Mouse (Mus musculus): ENCODE data around the gene Inpp5d.

Gene Inpp5d

GRCm38 (mm10) chr1:87620211-87620668, at the start of gene Inpp5d:
Inpp5d (plus strand) TSS chr1:87620312.
- DNase-seq (ENCODE audit: low spot score): no peak

GRCm38 (mm10) chr1:87573261-87573660, 46.9 kb upstream of the Inpp5d start:
- no peak for DNase-seq (ENCODE audit: low spot score)

GRCm38 (mm10) chr1:87573800-87574215, 46.3 kb upstream of the Inpp5d start, which contains the start of gene Ngef:
Ngef (minus strand) TSS chr1:87573870.
- DNase-seq (ENCODE audit: low spot score): no peak

- no peak for DNase-seq (ENCODE audit: low spot score)
Observed at GRCm38 (mm10) chr1:87574353-87574752, 45.8 kb upstream of the Inpp5d start.

GRCm38 (mm10) chr1:87574785-87575184, 45.3 kb upstream of the Inpp5d start:
- DNase-seq (ENCODE audit: low spot score): no peak

GRCm38 (mm10) chr1:87578965-87579364, 41.1 kb upstream of the Inpp5d start:
- DNase-seq (ENCODE audit: low spot score): no peak

GRCm38 (mm10) chr1:87580824-87581223, 39.3 kb upstream of the Inpp5d start:
- no peak for DNase-seq (ENCODE audit: low spot score)

- no peak for DNase-seq (ENCODE audit: low spot score)
Observed at GRCm38 (mm10) chr1:87589162-87589561, 30.9 kb upstream of the Inpp5d start.

- DNase-seq (ENCODE audit: low spot score): no peak
Observed at GRCm38 (mm10) chr1:87589980-87590379, 30.1 kb upstream of the Inpp5d start.

GRCm38 (mm10) chr1:87594261-87594660, 25.9 kb upstream of the Inpp5d start:
- no peak for DNase-seq (ENCODE audit: low spot score)

- no peak for DNase-seq (ENCODE audit: low spot score)
Observed at GRCm38 (mm10) chr1:87594671-87595070, 25.4 kb upstream of the Inpp5d start.

GRCm38 (mm10) chr1:87600533-87600932, 19.6 kb upstream of the Inpp5d start:
- no peak for DNase-seq (ENCODE audit: low spot score)

- DNase-seq (ENCODE audit: low spot score): no peak
Observed at GRCm38 (mm10) chr1:87601801-87602200, 18.3 kb upstream of the Inpp5d start.

GRCm38 (mm10) chr1:87603389-87603788, 16.7 kb upstream of the Inpp5d start:
- DNase-seq (ENCODE audit: low spot score): no peak

- no peak for DNase-seq (ENCODE audit: low spot score)
Observed at GRCm38 (mm10) chr1:87605296-87605695, 14.8 kb upstream of the Inpp5d start.

GRCm38 (mm10) chr1:87607385-87608091, 12.6 kb upstream of the Inpp5d start:
- no peak for DNase-seq (ENCODE audit: low spot score)

- peak; percentile 59 for DNase-seq (ENCODE audit: low spot score)
Observed at GRCm38 (mm10) chr1:87608416-87609046, 11.6 kb upstream of the Inpp5d start.

GRCm38 (mm10) chr1:87614576-87615295, 5.4 kb upstream of the Inpp5d start:
- DNase-seq (ENCODE audit: low spot score): no peak

- DNase-seq (ENCODE audit: low spot score): no peak
Observed at GRCm38 (mm10) chr1:87620693-87621092, 581 bp downstream of the Inpp5d start.

GRCm38 (mm10) chr1:87621146-87621857, 1.2 kb downstream of the Inpp5d start:
- DNase-seq (ENCODE audit: low spot score): no peak

- peak; percentile 65 for DNase-seq (ENCODE audit: low spot score)
Observed at GRCm38 (mm10) chr1:87621858-87622279, 1.8 kb downstream of the Inpp5d start.

Measured in adipocyte (in vitro differentiated cells).